Mouse (Mus musculus) neural tube, embryonic 11.5 days (tissue): ENCODE data around the gene Bloc1s2. TPM values are rescaled to one million over a fixed set of nuclear protein-coding genes. Genes with fewer than 3 reads are reported as not detected.
"Not testable (repeated sequence)": the region's sequence is repeated elsewhere in the genome, so short reads cannot be mapped to it uniquely, and the experiment has no call there.

Experiments
- ATAC-seq: fragments of 200-750 bp; cut with Nextera tagmentation; 2 replicates; pipeline ENCODE4 v1.8.0; 2017; ENCODE audit warnings: moderate number of reproducible peaks, mild to moderate bottlenecking, moderate TSS enrichment, moderate library complexity; ENCODE audit not compliant: insufficient read depth, low FRiP score, low TSS enrichment
- DNase-seq: peaks from one replicate; pipeline ENCODE4 v3.0.0-alpha.2; 2015; ENCODE audit warnings: low spot score
- H3K27ac ChIP-seq: fragments of 300-500 bp; sonication (generic); 2 replicates; pipeline ENCODE4 v1.5.1; 2014; ENCODE audit warnings: low read depth, mild to moderate bottlenecking, low read length
- H3K27me3 ChIP-seq: fragments of 300-500 bp; sonication (generic); 2 replicates; pipeline ENCODE4 v1.6.1; 2014; ENCODE audit warnings: mild to moderate bottlenecking, low read length, mixed read lengths; ENCODE audit not compliant: control insufficient read depth, insufficient read depth
- H3K36me3 ChIP-seq: fragments of 300-500 bp; sonication (generic); 2 replicates; pipeline ENCODE4 v1.6.1; 2014; ENCODE audit warnings: mild to moderate bottlenecking, low read length, moderate library complexity, mixed read lengths; ENCODE audit not compliant: control insufficient read depth, insufficient read depth
- H3K4me1 ChIP-seq: fragments of 300-500 bp; sonication (generic); 2 replicates; pipeline ENCODE4 v1.6.1; 2014; ENCODE audit warnings: low read length, mixed read lengths; ENCODE audit not compliant: control insufficient read depth, insufficient read depth
- H3K4me2 ChIP-seq: fragments of 300-500 bp; sonication (generic); 2 replicates; pipeline ENCODE4 v1.6.1; 2014; ENCODE audit warnings: low read depth, mild to moderate bottlenecking, moderate library complexity
- H3K4me3 ChIP-seq: fragments of 300-500 bp; sonication (generic); 2 replicates; pipeline ENCODE4 v1.5.1; 2014; ENCODE audit warnings: low read depth, low read length
- H3K9ac ChIP-seq: fragments of 300-500 bp; sonication (generic); 2 replicates; pipeline ENCODE4 v1.6.1; 2014; ENCODE audit warnings: mild to moderate bottlenecking, low read length
- H3K9me3 ChIP-seq: fragments of 300-500 bp; sonication (generic); 2 replicates; pipeline ENCODE4 v1.6.1; 2016; ENCODE audit warnings: low read length; ENCODE audit not compliant: control insufficient read depth
- WGBS: fragments of 180-500 bp; shearing (Covaris S2); extraction: QIAGEN DNeasy Blood & Tissue Kit; methylation state at CpG from one replicate; pipeline ENCODE4 v1.1.7; 2014; 5-methylcytosine and 5-hydroxymethylcytosine counted together
- polyA plus RNA-seq: library from polyadenylated mRNA; unstranded; fragments of >200 nt; fragmentation: Nextera tagmentation; extraction: Ambion mirVana; gene quantifications from 2 replicates; pipeline ENCODE4 v1.2.1, GENCODE M21; 2014

Bloc1s2 gene
- polyA plus RNA-seq, 1 experiment from 2014 or later, result 118 TPM

- H3K27ac ChIP-seq, result no peak overlapping the region
Measured at GRCm38 (mm10) chr19:44135960-44136485, 10.2 kb downstream of the Bloc1s2 start.

GRCm38 (mm10) chr19:44135072-44135959, 10.9 kb downstream of the Bloc1s2 start, which contains the start of gene Cwf19l1:
Gene Cwf19l1, minus strand, starts transcription at chr19:44135876.
- peak within 1 kb of the TSS; percentile 78 for H3K9ac ChIP-seq
- H3K4me3 ChIP-seq, result peak within 1 kb of the TSS; percentile 75
- H3K4me2 ChIP-seq, result peak within 1 kb of the TSS; percentile 67
- peaks cover 6% of the 10 kb centered on the region; the same call in 1 of the 2 replicates for H3K4me1 ChIP-seq
- H3K9me3 ChIP-seq, result no peaks in the 10 kb centered on the region
- under 1% methylated on average over 45 of the region's 45 CpGs for WGBS
- DNase-seq (peak; percentile 92), ATAC-seq (peak; percentile 81)
- peak within 1 kb of the TSS; percentile 81 for H3K27ac ChIP-seq
- H3K27me3 ChIP-seq, result no peaks in the 10 kb centered on the region
- H3K36me3 ChIP-seq, result peaks cover 7% of the 10 kb centered on the region; the same call in 1 of the 2 replicates

More at GRCm38 (mm10) chr19:44135960-44136485, 10.2 kb downstream of the Bloc1s2 start:
- Histone ChIP-seq H3K4me3 (peak overlapping the region; percentile 75), H3K9ac (no peak overlapping the region; the same call in 1 of the 2 replicates), H3K36me3 (peaks cover 7% of the 10 kb centered on the region; the same call in 1 of the 2 replicates), H3K9me3 (no peaks in the 10 kb centered on the region), H3K4me2 (peak overlapping the region; percentile 52), H3K27me3 (no peaks in the 10 kb centered on the region), H3K4me1 (peaks cover 6% of the 10 kb centered on the region; the same call in 1 of the 2 replicates)
- WGBS, result 27% methylated on average over 7 of the region's 7 CpGs
- ATAC-seq (peak; percentile 16; the same call in 1 of the 2 replicates), DNase-seq (no peak)

GRCm38 (mm10) chr19:44132917-44133316, 13.3 kb downstream of the Bloc1s2 start:
- DNase-seq, result no peak
- no peak for ATAC-seq
- H3K27me3 ChIP-seq, result no peaks in the 10 kb centered on the region
- peaks cover 6% of the 10 kb centered on the region; the same call in 1 of the 2 replicates for H3K4me1 ChIP-seq
- no peak overlapping the region for H3K9ac ChIP-seq
- no peak overlapping the region for H3K27ac ChIP-seq
- H3K9me3 ChIP-seq, result no peaks in the 10 kb centered on the region
- WGBS, result 90% methylated on average over 5 of the region's 5 CpGs
- H3K4me2 ChIP-seq, result no peak overlapping the region
- H3K36me3 ChIP-seq, result no peaks in the 10 kb centered on the region
- no peak overlapping the region for H3K4me3 ChIP-seq

DNA sequence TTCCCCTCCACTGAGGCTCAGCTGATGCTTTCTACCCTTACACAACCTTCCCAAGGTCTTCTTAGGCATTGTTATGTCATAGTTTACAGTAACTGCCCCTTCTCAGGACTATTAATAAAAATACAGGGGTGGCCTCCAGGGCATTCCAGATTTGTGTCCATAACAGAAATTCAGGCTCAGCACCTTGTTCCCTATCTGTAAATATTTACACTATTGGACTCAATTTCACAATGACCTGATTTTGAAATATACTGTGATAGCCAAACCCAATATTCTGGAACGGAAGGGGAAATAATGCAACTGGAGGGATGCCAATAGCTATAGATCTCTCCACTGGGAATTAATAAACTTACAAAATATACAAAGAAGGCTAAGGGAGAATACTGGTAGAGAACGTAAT, 17.7 kb downstream of the Bloc1s2 start:
- Histone ChIP-seq H3K36me3 (peaks cover 10% of the 10 kb centered on the region), H3K4me3 (no peak overlapping the region), H3K27ac (no peak overlapping the region), H3K4me2 (no peak overlapping the region), H3K27me3 (no peaks in the 10 kb centered on the region), H3K4me1 (no peaks in the 10 kb centered on the region), H3K9ac (no peak overlapping the region), H3K9me3 (no peaks in the 10 kb centered on the region)
- no peak for DNase-seq
- WGBS, result 93% methylated on average over 2 of the region's 2 CpGs
- ATAC-seq, result no peak

GRCm38 (mm10) chr19:44127729-44128497, 18.3 kb downstream of the Bloc1s2 start:
- H3K36me3 ChIP-seq, result peaks cover 11% of the 10 kb centered on the region
- no peak overlapping the region for H3K9ac ChIP-seq
- H3K4me2 ChIP-seq, result no peak overlapping the region
- H3K27ac ChIP-seq, result no peak overlapping the region
- H3K27me3 ChIP-seq, result no peaks in the 10 kb centered on the region
- no peak for ATAC-seq
- DNase-seq, result no peak
- no peaks in the 10 kb centered on the region for H3K4me1 ChIP-seq
- H3K4me3 ChIP-seq, result no peak overlapping the region
- H3K9me3 ChIP-seq, result no peaks in the 10 kb centered on the region
- WGBS, result 92% methylated on average over 10 of the region's 10 CpGs

- Histone ChIP-seq H3K9me3 (no peaks in the 10 kb centered on the region), H3K27ac (no peak overlapping the region), H3K4me2 (no peak overlapping the region), H3K4me1 (no peaks in the 10 kb centered on the region), H3K36me3 (peaks cover 12% of the 10 kb centered on the region), H3K27me3 (no peaks in the 10 kb centered on the region), H3K4me3 (no peak overlapping the region), H3K9ac (no peak overlapping the region)
- 92% methylated on average over 7 of the region's 7 CpGs for WGBS
- ATAC-seq (no peak), DNase-seq (no peak)
Measured at GRCm38 (mm10) chr19:44121137-44121536, 25.1 kb downstream of the Bloc1s2 start.

DNA sequence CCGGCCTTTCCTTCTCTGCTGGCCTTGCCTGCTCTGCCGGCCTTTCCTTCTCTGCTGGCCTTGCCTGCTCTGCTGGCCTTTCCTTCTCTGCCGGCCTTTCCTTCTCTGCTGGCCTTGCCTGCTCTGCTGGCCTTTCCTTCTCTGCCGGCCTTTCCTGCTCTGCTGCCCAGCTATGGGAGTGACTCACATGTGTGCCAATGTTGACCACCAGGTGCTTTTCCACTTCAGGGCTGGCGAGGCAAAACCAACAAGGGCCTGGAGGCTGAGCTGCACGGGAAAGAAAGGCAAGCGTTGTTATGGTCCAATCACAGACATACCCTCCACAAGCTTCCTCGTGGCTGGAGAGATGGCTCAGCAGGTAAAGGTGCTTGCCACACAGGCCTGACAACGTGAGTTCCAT, 25.6 kb downstream of the Bloc1s2 start:
- not testable (repeated sequence) for H3K9me3 ChIP-seq, ATAC-seq, DNase-seq, H3K9ac ChIP-seq, H3K27ac ChIP-seq, H3K4me1 ChIP-seq, H3K27me3 ChIP-seq, H3K4me2 ChIP-seq, H3K4me3 ChIP-seq
- WGBS, result 82% methylated on average over 7 of the region's 9 CpGs
- peaks cover 12% of the 10 kb centered on the region for H3K36me3 ChIP-seq

- Histone ChIP-seq H3K9me3 (no peaks in the 10 kb centered on the region), H3K4me3 (no peak overlapping the region), H3K27me3 (no peaks in the 10 kb centered on the region), H3K9ac (no peak overlapping the region), H3K4me2 (no peak overlapping the region), H3K27ac (no peak overlapping the region), H3K36me3 (peaks cover 14% of the 10 kb centered on the region), H3K4me1 (no peaks in the 10 kb centered on the region)
- no peak for DNase-seq
- ATAC-seq, result no peak
Measured at GRCm38 (mm10) chr19:44117793-44118192, 28.5 kb downstream of the Bloc1s2 start.
